Mouse (Mus musculus) thymus, adult 2 months (tissue): Measurements from ENCODE around the gene Ppfibp1.

Experiments
- CTCF ChIP-seq: fragments of 200-500 bp; IDR thresholded peaks from 2 replicates; pipeline ENCODE4 v1.5.1; 2012; ENCODE audit warnings: mild to moderate bottlenecking, control low read depth, low read length, moderate library complexity, borderline replicate concordance; ENCODE audit not compliant: control insufficient read depth, poor library complexity, insufficient read depth; ENCODE audit errors: extremely low read depth
- POLR2A ChIP-seq: fragments of 200-500 bp; IDR thresholded peaks from 2 replicates; pipeline ENCODE4 v1.6.1; 2012; ENCODE audit warnings: mild to moderate bottlenecking, low read length, control low read depth, moderate library complexity; ENCODE audit not compliant: control insufficient read depth, poor library complexity, insufficient read depth; ENCODE audit errors: extremely low read depth

DNA sequence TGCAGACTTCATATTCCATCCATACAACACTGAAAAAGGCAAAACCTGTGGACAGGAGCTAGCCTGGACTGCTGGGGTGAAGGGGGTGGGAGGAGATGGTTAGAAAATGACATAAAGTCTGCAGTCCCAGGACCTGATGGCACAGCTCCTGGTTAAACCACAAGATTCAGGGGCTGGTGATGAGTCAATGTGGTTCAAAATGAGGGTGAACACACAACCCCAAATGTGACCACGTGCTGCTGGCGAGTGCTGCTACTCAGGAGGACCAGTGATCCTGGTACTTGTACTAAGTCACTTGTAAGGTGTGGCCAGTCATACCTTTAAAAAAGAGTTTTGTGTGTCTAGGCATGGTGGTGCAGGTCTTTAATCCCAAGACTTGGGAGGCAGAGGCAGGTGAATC lies 25.1 kb upstream of the Ppfibp1 start:
- TF ChIP-seq POLR2A (no peak), CTCF (no peak)
